Mouse (Mus musculus) right cerebral cortex, adult 18-20 months (tissue): ENCODE data around the gene Alkbh2.
A peak's percentile ranks its signal among the peaks of the same experiment; 100 is the strongest.

Experiments used
- DNase-seq: peaks from one replicate; pipeline ENCODE4 v3.0.0; 2022; ENCODE audit warnings: mixed read lengths

Alkbh2 gene

GRCm38 (mm10) chr5:114099709-114100389, 28.2 kb downstream of the Alkbh2 start:
- DNase-seq = peak; percentile 93

GRCm38 (mm10) chr5:114091057-114091807, 36.8 kb downstream of the Alkbh2 start, which contains the start of gene Svop:
Svop (minus strand) TSS chr5:114091570.
- DNase-seq = peak; percentile 88

GRCm38 (mm10) chr5:114090421-114091013, 37.5 kb downstream of the Alkbh2 start:
- DNase-seq = no peak

GRCm38 (mm10) chr5:114087875-114088480, 40.0 kb downstream of the Alkbh2 start:
- DNase-seq = peak; percentile 61

- no peak for DNase-seq
These were observed 42.5 kb downstream of the Alkbh2 start for GRCm38 (mm10) chr5:114085501-114085900.

- no peak for DNase-seq
These were observed 51.0 kb downstream of the Alkbh2 start for GRCm38 (mm10) chr5:114077009-114077408.
